Mouse (Mus musculus) lung, postnatal 0 days (tissue): ENCODE measurements at regions not wholly inside any gene's neighbourhood (a gene's known extent, or its start where the extent isn't known, plus 50 kb on each side); places are given as distances from the start of the nearest gene placed in this dataset.

ENCODE experiments used
- CTCF ChIP-seq: IDR thresholded peaks from 2 replicates; pipeline ENCODE4 v1.5.1; 2016; ENCODE audit warnings: antibody characterized with exemption, mild to moderate bottlenecking
- EP300 ChIP-seq: IDR thresholded peaks from 2 replicates; pipeline ENCODE4 v1.6.1; 2016; ENCODE audit warnings: antibody characterized with exemption, mild to moderate bottlenecking, control low read depth

DNA sequence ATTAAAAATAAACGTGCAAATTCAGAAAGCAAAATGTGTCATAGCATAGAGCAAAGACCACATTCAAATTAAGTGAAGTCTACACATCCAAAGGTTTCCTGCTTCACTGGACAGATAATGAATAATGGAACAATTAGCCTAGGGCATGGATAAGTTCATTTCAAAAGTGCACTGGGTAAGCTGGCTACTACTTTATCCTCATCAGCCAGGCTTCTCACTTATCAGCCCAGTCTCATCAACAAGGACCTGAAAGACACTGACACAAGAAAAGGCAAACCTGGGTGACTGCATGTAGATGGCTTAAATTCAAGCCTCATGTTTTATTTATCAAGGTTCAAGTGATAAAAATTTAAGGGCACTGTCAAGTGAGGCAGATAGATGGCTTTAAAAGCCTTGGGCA is 1429.5 kb upstream of the 1700008P02Rik start:
- TF ChIP-seq EP300 (no peak), CTCF (no peak)
